Mouse (Mus musculus): ENCODE data around the gene 4930433I11Rik. TPM values are rescaled to one million over a fixed set of nuclear protein-coding genes. Genes with fewer than 3 reads are reported as not detected.
"Not testable (repeated sequence)": the region's sequence is repeated elsewhere in the genome, so short reads cannot be mapped to it uniquely, and the experiment has no call there.

4930433I11Rik gene
- not detected in 2 replicates for polyA plus RNA-seq (2015; fragmentation: Nextera tagmentation; extraction: Ambion mirVana)

DNA sequence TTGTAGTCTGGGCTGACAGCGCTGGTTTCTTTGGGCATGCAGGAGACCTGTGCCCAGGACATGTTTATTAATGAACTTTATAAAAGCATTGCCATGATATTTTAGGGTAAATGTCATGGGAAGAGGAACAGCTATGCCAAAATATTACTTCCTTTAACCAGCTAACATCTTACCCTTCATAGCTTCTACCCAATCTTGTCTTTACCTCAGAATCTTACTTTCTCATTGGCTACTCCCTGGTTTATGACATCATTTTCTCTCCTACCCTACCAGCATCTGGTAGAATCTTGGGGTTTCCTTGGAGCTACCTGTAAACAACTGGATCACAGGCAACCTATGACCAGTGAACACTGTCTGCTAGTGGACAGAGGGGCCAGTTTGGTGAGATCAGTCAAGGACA is at the start of gene 4930433I11Rik:
4930433I11Rik (plus strand) TSS at position 301 of the 400 bp plus-strand sequence.
- Histone ChIP-seq H3K27ac (ENCODE audit: low read length) (no peak within 1 kb of the TSS), H3K4me1 (ENCODE audit: control insufficient read depth, insufficient read depth, low read length) (no peaks in the 10 kb centered on the region), H3K4me3 (ENCODE audit: low read length) (no peak within 1 kb of the TSS), H3K9ac (ENCODE audit: low read depth, low read length) (no peak within 1 kb of the TSS), H3K4me2 (ENCODE audit: low read depth, low read length) (no peak within 1 kb of the TSS), H3K27me3 (replicated peaks; ENCODE audit: control insufficient read depth, insufficient read depth, low read length) (no peaks in the 10 kb centered on the region), H3K9me3 (ENCODE audit: control insufficient read depth, low read length) (no peaks in the 10 kb centered on the region), H3K36me3 (ENCODE audit: control insufficient read depth, insufficient read depth, low read length) (no peaks in the 10 kb centered on the region)
- no peak for ATAC-seq
- WGBS = 79% methylated on average over 1 of the region's 1 CpGs

GRCm38 (mm10) chr7:40939371-40939770 is 48.0 kb upstream of the 4930433I11Rik start:
- no peak for ATAC-seq
- Histone ChIP-seq H3K4me1 (ENCODE audit: control insufficient read depth, insufficient read depth, low read length) (no peaks in the 10 kb centered on the region), H3K36me3 (ENCODE audit: control insufficient read depth, insufficient read depth, low read length) (no peaks in the 10 kb centered on the region), H3K9me3 (ENCODE audit: control insufficient read depth, low read length) (no peaks in the 10 kb centered on the region), H3K9ac (ENCODE audit: low read depth, low read length) (no peak overlapping the region), H3K4me2 (ENCODE audit: low read depth, low read length) (no peak overlapping the region), H3K4me3 (ENCODE audit: low read length) (no peak overlapping the region), H3K27ac (ENCODE audit: low read length) (no peak overlapping the region), H3K27me3 (replicated peaks; ENCODE audit: control insufficient read depth, insufficient read depth, low read length) (no peaks in the 10 kb centered on the region)
- WGBS = 71% methylated on average over 1 of the region's 1 CpGs

DNA sequence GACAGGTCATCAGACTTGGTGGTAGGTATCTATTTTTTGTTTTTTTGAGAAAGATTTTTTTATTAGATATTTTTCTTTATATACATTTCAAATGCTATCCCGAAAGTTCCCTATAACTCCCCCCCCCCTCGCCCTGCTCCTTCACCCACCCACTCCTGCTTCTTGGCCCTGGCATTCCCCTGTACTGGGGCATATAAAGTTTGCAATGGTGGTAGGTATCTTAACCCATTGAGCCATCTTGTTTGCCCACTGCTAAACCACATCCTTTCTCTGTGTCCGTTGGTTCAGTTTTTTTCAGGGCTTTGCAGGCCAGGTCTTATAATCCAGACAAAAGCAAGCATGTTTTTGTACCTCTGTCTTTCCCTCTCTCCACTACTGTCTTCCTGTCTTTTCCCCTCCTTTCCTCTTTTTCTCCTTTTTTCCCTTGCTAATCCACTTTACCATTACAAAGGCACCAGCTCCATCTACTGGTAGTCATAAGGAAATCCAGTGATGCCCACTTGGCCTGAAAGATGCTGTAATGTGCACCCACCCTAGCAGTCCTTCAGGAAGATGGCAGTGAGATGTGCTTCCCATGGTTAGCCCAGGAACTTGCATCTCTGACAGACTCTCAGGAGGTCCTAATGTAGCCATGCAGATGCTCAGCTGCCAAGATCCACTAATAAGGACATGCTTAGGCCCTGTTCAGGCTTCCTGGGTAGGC is 45.0 kb upstream of the 4930433I11Rik start:
- no peaks in the 10 kb centered on the region for H3K4me1 ChIP-seq (ENCODE audit: control insufficient read depth, insufficient read depth, low read length)
- H3K9ac ChIP-seq (ENCODE audit: low read depth, low read length) = no peak overlapping the region
- no peak for ATAC-seq
- WGBS = 54% methylated on average over 3 of the region's 3 CpGs
- H3K4me3 ChIP-seq (ENCODE audit: low read length) = no peak overlapping the region
- H3K27me3 ChIP-seq (replicated peaks; ENCODE audit: control insufficient read depth, insufficient read depth, low read length) = no peaks in the 10 kb centered on the region
- no peak overlapping the region for H3K4me2 ChIP-seq (ENCODE audit: low read depth, low read length)
- H3K36me3 ChIP-seq (ENCODE audit: control insufficient read depth, insufficient read depth, low read length) = no peaks in the 10 kb centered on the region
- H3K27ac ChIP-seq (ENCODE audit: low read length) = no peak overlapping the region
- no peaks in the 10 kb centered on the region for H3K9me3 ChIP-seq (ENCODE audit: control insufficient read depth, low read length)

DNA sequence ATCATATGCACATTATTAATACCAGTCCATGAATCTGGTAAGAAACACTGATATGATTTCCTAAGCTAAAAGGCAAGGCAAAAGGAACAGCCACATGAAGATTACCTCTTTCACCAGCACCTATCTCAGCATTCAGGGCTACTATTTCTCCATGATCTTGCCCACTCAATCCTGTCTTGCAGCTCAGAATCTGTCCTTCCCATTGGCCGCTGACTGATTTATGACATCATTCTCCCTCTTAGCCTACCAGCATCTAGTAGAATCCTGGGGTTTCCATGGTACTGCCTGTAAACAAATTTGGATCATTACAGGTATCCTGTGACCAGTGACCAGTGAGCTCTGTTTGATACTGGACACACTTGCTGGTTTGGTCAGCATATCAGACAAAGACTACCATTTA is 45.1 kb downstream of the 4930433I11Rik start, which contains the start of gene Gm4884:
Gm4884 (plus strand) TSS at position 301 of the 400 bp plus-strand sequence.
- ATAC-seq; H3K4me3 ChIP-seq (ENCODE audit: low read length); H3K4me2 ChIP-seq (ENCODE audit: low read depth, low read length); H3K27ac ChIP-seq (ENCODE audit: low read length); H3K36me3 ChIP-seq (ENCODE audit: control insufficient read depth, insufficient read depth, low read length); H3K27me3 ChIP-seq (replicated peaks; ENCODE audit: control insufficient read depth, insufficient read depth, low read length); H3K4me1 ChIP-seq (ENCODE audit: control insufficient read depth, insufficient read depth, low read length); H3K9ac ChIP-seq (ENCODE audit: low read depth, low read length); H3K9me3 ChIP-seq (ENCODE audit: control insufficient read depth, low read length): not testable (repeated sequence)
- WGBS = 88% methylated on average over 1 of the region's 1 CpGs

- not testable (repeated sequence) for H3K9ac ChIP-seq (ENCODE audit: low read depth, low read length); H3K4me1 ChIP-seq (ENCODE audit: control insufficient read depth, insufficient read depth, low read length); H3K27ac ChIP-seq (ENCODE audit: low read length); H3K9me3 ChIP-seq (ENCODE audit: control insufficient read depth, low read length); H3K4me3 ChIP-seq (ENCODE audit: low read length); H3K4me2 ChIP-seq (ENCODE audit: low read depth, low read length); H3K36me3 ChIP-seq (ENCODE audit: control insufficient read depth, insufficient read depth, low read length); H3K27me3 ChIP-seq (replicated peaks; ENCODE audit: control insufficient read depth, insufficient read depth, low read length); ATAC-seq
- WGBS = 64% methylated on average over 3 of the region's 3 CpGs
Measured at GRCm38 (mm10) chr7:41044058-41044457, 56.7 kb downstream of the 4930433I11Rik start.

Other genes with a start within 250 kb of the 4930433I11Rik start
- gene Vstm2b, start 89.2 kb upstream of the 4930433I11Rik start, polyA plus RNA-seq (2015; fragmentation: Nextera tagmentation; extraction: Ambion mirVana) = 0.32 and 0.44 TPM in 2 replicates
- not detected in 2 replicates for gene Gm4884, start 45.2 kb downstream of the 4930433I11Rik start, polyA plus RNA-seq (2015; fragmentation: Nextera tagmentation; extraction: Ambion mirVana)
- not detected in 2 replicates for gene Gm5592, start 166.3 kb downstream of the 4930433I11Rik start, polyA plus RNA-seq (2015; fragmentation: Nextera tagmentation; extraction: Ambion mirVana)